Mouse (Mus musculus) T-helper 1 cell (primary cell): Measurements from ENCODE around the gene Elfn1.
"Not testable (repeated sequence)": the region's sequence is repeated elsewhere in the genome, so short reads cannot be mapped to it uniquely, and the experiment has no call there.

ENCODE experiments used
- in situ Hi-C: fragments of 300-600 bp; cut with MboI, MseI; formaldehyde crosslinking; loops from one replicate; pipeline ENCODE4 v1.15.1; 2025; ENCODE audit warnings: high pct_unique_total_duplicates

The Elfn1 gene

DNA sequence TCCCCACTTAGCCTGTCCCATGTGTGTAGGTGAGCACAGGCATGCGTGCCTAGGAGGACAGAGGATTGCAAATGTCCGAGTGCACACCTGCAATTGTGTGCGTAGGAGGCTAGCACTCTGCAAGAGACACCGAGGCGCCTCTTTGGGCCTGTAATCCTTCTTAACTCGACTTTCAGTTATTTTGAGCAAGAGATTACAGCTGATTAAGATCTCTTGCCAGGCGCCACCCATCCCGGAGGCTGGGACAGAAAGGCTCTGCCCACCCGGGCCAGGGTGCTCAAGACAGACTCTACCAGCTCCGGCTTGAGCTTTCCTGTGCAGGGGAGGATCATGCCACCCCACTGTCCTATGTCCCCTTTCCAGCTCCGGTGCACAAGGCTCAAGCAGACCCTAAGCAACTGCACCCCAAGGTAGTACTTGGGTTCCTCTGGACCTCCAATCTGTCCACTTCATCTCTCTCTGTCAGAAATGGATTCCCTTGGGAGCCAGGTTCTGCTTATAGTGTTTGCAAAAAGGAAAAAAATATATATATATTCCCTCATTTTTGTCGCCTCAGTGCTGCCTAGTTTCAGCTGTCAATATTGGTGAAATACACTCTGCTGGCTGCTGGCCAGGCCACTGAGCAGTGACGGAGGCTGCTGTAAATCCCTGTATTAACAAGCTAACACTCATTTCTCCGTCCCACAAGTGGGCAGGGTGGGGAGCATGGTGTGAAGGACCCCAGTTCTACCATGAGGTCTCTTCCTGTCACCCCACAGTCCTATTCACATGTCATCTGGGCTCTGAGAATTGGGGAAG, 61.6 kb downstream of the Elfn1 start:
- in situ Hi-C loops = no loop called here

- in situ Hi-C loops = no loop called here
Observed at GRCm38 (mm10) chr5:139970186-139970631, 62.5 kb downstream of the Elfn1 start.

DNA sequence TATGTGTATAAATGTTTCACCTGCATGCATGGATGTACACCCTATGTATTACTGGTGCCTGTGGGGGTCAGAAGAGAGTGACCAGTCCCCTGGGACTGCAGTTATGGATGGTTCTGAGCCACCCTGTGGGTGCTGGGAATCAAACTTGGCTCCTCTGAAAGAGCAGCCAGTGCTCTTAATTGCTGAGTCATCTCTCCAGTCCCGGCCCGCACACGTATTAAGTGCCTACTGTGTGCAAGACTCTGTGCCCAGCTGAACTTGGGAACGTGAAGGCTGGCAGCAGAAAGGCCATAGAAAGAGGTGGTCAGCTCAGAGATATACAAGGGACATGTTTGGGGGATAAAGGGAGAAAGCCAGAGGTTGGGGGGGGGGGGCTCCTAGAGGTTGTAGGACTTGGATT, 68.8 kb downstream of the Elfn1 start:
- in situ Hi-C loops = no loop called here

GRCm38 (mm10) chr5:139977476-139977875, 69.7 kb downstream of the Elfn1 start:
- in situ Hi-C loops = no loop called here

DNA sequence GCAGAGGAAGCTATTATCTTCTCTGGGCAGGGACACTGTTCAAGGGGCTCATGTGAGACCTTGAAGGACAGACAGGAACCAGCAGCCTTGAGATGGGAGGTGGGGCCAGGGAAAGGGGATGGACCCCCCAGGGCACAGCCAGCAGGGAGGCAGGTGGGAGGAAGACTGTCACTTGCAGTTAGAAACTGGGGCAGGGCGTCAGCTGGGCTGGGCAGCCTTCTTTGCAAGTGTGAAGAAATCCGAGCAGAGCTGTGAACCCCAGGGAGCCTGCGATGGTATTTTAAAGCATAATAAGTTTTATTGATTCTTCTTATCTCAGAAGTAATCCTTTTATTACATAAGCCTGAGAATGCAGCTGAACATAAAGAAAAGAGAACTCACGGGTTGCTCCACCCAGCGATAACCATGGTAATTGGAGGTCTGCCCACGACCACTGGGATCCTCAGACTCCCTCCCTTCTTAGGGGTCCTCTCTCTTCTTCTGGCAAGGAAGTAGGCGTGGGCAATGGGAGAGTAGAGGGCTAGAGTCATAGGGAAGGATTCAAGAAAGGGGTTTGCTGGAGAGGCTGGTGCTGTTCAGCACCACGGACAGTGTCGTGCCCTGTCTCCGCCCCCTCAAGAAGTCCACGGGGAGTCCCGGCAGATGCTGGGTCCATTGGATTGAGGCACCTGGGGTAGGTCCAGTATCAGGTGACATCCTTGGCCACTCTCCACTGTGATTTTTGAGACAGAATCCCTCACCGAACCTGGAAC, 71.0 kb downstream of the Elfn1 start:
- in situ Hi-C loops = no loop called here

GRCm38 (mm10) chr5:139979371-139979770, 71.6 kb downstream of the Elfn1 start:
- in situ Hi-C loops = no loop called here

- in situ Hi-C loops = no loop called here
Observed at GRCm38 (mm10) chr5:139981976-139982375, 74.2 kb downstream of the Elfn1 start.

- in situ Hi-C loops = loop anchor here (5.0 kb wide), 1 partner anchor 52 kb away; no protein-coding TSS in a partner anchor
Observed at GRCm38 (mm10) chr5:139985073-139985746, 77.5 kb downstream of the Elfn1 start.

GRCm38 (mm10) chr5:139991531-139991930, 83.8 kb downstream of the Elfn1 start:
- in situ Hi-C loops = no loop called here

DNA sequence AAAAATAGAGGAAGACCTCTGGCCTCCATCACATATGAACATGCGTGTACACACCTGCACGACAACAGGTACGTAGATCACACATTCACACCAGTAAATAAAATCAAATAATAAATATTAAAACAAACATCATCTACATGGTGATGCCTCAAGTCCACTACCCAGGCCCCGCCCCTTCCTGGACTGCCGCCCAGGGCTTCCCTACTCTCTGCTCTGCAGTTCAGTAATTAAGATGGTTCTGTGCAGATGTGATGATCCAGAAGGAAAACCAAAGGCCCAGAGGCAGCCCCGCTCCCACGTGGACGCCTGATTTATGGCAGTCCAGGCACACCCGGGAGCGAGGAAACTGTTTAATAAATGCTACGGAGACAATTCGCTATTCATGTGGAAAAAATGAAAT, 90.6 kb downstream of the Elfn1 start:
- in situ Hi-C loops = not testable (repeated sequence)

- in situ Hi-C loops = no loop called here
Observed at GRCm38 (mm10) chr5:139998916-139999315, 91.2 kb downstream of the Elfn1 start.

GRCm38 (mm10) chr5:140002541-140002940, 94.8 kb downstream of the Elfn1 start:
- in situ Hi-C loops = no loop called here

GRCm38 (mm10) chr5:140006861-140007260, 99.1 kb downstream of the Elfn1 start:
- in situ Hi-C loops = no loop called here

DNA sequence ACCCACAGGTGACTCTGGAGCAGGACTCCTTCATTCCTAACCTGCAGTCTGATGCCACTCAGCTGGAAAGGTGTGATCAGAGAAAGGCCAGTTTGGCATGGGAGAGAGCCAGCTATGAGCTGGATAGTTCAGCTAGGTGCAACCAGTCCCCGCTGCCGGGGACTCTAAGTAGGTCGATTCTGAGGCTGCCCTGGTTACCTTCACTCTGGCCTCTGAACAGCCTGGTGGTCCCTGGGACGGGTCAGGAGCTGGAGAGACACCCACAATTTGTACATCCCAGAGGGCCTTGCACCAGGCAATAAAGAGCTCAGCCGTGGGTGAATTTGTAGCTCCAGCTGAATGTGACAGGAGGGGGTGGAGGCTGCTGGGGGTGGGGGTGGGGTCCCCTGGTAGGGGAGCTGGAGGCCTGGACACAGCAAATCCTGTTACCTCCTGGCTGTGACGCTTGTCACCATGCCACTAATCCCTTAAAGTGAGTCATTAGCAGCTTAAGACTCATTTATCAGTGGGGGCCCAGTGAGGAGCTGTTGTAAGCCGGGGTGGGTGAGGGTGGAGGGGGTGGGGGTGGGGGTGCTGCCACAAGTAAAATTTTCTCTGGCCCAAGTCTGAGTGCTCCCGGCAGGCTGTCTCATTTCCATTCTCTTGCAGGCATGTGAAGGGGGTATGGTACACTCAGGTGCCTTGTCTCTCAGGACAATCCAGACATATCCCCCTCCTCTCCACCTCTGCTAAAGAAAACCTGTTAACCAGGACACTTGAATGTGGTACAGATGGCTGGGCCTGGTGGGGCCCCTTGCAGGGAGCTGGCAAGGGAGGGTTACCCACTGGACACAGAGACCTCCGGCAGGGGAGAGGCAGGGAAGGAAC, 100.1 kb downstream of the Elfn1 start:
- in situ Hi-C loops = no loop called here

DNA sequence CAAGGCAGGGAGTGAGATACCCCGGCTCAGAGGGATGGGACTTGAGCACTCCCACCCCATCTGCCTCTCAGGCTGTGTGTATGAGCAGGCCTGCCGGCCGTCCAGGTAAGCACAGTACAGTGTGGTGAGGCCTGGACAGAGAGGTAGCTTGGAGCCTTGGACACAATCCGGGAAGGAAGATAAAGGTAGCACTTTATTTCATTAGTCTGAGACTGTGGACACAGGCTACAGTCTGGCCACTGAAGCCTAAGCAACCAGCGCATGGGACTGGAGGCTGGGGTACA, 100.7 kb downstream of the Elfn1 start:
- in situ Hi-C loops = no loop called here

DNA sequence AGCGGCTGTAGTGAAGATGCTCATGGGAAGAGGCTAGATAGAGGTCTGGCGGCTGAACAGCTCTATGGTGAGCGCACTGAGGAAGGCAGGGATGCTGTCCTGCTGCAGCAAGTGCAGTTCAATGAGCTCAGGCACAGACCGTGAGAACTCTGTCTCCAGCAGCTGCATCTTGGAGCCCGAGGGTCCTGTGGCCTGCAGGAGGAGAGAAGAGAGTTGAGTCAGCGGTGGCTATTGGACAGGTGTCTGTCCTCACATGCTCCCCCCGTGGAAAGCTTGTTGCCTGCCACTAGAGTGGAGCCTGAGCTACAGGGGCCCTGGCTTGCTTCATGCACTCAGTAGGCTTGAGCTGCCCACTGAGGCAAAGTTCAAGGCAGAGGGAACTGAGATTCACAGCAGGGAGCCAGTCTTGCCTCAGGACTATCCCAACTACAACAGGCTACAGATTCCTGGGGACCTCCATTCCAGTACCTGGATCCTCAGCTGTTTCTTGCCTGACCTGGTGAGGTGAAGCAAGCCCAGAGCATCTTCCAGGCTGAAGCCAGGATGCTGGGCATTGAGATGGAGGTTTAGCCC, 101.4 kb downstream of the Elfn1 start:
- in situ Hi-C loops = no loop called here

DNA sequence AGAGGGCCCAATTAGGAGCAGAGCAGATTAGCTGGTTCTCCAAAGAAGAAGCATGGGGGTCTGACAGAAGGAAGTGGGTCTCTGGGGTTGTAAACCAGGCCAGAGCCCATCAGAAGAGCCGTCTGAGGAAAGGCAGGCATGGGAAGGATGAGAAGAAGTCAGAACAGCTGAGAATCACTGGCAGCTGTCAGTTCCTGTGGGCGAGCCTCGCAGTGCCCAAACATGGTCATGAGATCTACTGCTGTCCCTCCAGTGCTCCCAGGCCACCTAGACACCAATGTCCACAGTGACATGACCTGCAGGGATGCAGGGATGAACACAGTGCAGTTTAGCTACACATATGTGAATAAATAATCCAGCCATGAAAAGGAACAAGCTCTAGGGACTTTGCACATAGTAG, 102.7 kb downstream of the Elfn1 start:
- in situ Hi-C loops = no loop called here

- in situ Hi-C loops = no loop called here
Observed at GRCm38 (mm10) chr5:140012286-140012967, 104.7 kb downstream of the Elfn1 start.

GRCm38 (mm10) chr5:140013652-140014051, 105.9 kb downstream of the Elfn1 start:
- in situ Hi-C loops = no loop called here

DNA sequence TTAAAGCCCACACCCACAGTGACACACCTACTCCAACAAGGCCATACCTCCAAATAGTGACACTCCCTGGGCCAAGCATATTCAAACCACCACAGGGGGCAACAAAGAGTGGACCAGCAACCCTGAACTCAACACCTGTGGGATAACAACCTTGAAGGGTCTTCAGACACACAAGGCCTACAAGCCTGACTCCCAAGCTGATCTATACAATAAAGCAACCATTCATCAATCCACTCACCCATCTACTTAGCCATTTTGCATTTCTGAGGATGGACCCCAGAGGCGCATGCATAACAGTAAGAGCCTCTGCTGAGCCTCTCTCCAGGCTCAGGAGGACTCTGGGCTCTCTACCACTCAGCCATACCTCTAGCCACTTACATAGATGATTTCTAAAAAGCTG, 109.2 kb downstream of the Elfn1 start:
- in situ Hi-C loops = no loop called here

GRCm38 (mm10) chr5:140018780-140019179, 111.0 kb downstream of the Elfn1 start:
- in situ Hi-C loops = no loop called here
